Mouse (Mus musculus): Measurements from ENCODE around the gene Cpt1c. TPM values are rescaled to one million over a fixed set of nuclear protein-coding genes. Genes with fewer than 3 reads are reported as not detected.

The Cpt1c gene
- total and polyA plus RNA-seq, 3 experiments: 4.5 to 12.7 (median 10.2) TPM

- H3K9me3 ChIP-seq (replicated peaks; ENCODE audit: low read length): no peaks in the 10 kb centered on the region
- peak overlapping the region; percentile 92; the same call in 1 of the 2 replicates for H3K9ac ChIP-seq (ENCODE audit: insufficient read depth, low read depth)
- TF ChIP-seq CHD1 (IDR thresholded peaks at IDR 0.05; ENCODE audit: low read depth, low read length) (no peak), SMC3 (IDR thresholded peaks at IDR 0.05; ENCODE audit: low read depth, low read length) (no peak), HCFC1 (IDR thresholded peaks at IDR 0.05; ENCODE audit: low read depth, low read length) (no peak), ETS1 (conservative IDR thresholded peaks at IDR 0.05; ENCODE audit: low read depth, low read length) (no peak), CTCF (conservative IDR thresholded peaks at IDR 0.05 in 1 of 2, IDR thresholded peaks at IDR 0.05 in 1 of 2; ENCODE audit: low read depth in 2 of 2, low read length in 2 of 2) (no peak), TCF12 (IDR thresholded peaks at IDR 0.05; ENCODE audit: low read depth, low read length) (no peak), JUN (IDR thresholded peaks at IDR 0.05; ENCODE audit: insufficient read depth, low read depth, low read length) (no peak), JUND (conservative IDR thresholded peaks at IDR 0.05; ENCODE audit: low read depth, low read length) (no peak)
- no peak for DNase-seq (ENCODE audit: extremely low read depth)
- peaks cover 54% of the 10 kb centered on the region for H3K79me2 ChIP-seq (replicated peaks; ENCODE audit: control insufficient read depth, extremely low read depth, insufficient read depth, poor library complexity, severe bottlenecking)
- in situ Hi-C loops (cut with MboI; ENCODE audit: low pct_ligation_motif_present, low pct_unique_long_range_greater_than_20kb, low sequenced_read_pairs) (no loop called here), dilution Hi-C loops (cut with MboI; ENCODE audit: extremely low pct_ligation_motif_present, extremely low pct_unique_long_range_greater_than_20kb, low sequenced_read_pairs) (no loop called here)
- peaks cover 11 to 32% of the 10 kb centered on the region in 2 experiments for H3K4me1 ChIP-seq (ENCODE audit: control insufficient read depth in 1 of 2, insufficient read depth in 2 of 2)
- H3K4me3 ChIP-seq (replicated peaks in 1 of 3; ENCODE audit: low read depth in 2 of 3, low read length in 2 of 3, poor library complexity in 1 of 3): peak overlapping the region in 2 of 3 experiments; percentile 87 to 99
- peak overlapping the region; percentile 60 for H3K4me2 ChIP-seq (ENCODE audit: insufficient read depth, low read depth, poor library complexity, severe bottlenecking)
- H3K36me3 ChIP-seq (replicated peaks in 1 of 2; ENCODE audit: control insufficient read depth in 1 of 2, insufficient read depth in 1 of 2, low read length in 1 of 2): peaks cover 32 to 58% of the 10 kb centered on the region in 2 experiments
- H3K27ac ChIP-seq (ENCODE audit: insufficient read depth, low read depth): peak overlapping the region; percentile 38
- no peaks in the 10 kb centered on the region for H3K27me3 ChIP-seq (replicated peaks)
Observed at GRCm38 (mm10) chr7:44983944-44984832, 9.5 kb upstream of the Cpt1c start.

GRCm38 (mm10) chr7:44983085-44983484, 8.4 kb upstream of the Cpt1c start:
- peaks cover 7 to 23% of the 10 kb centered on the region in 2 experiments for H3K4me1 ChIP-seq (ENCODE audit: control insufficient read depth in 1 of 2, insufficient read depth in 2 of 2)
- H3K79me2 ChIP-seq (replicated peaks; ENCODE audit: control insufficient read depth, extremely low read depth, insufficient read depth, poor library complexity, severe bottlenecking): peaks cover 46% of the 10 kb centered on the region
- H3K9ac ChIP-seq (ENCODE audit: insufficient read depth, low read depth): no peak overlapping the region
- no peaks in the 10 kb centered on the region for H3K27me3 ChIP-seq (replicated peaks)
- dilution Hi-C loops (cut with MboI; ENCODE audit: extremely low pct_ligation_motif_present, extremely low pct_unique_long_range_greater_than_20kb, low sequenced_read_pairs): no loop called here
- in situ Hi-C loops (cut with MboI; ENCODE audit: low pct_ligation_motif_present, low pct_unique_long_range_greater_than_20kb, low sequenced_read_pairs): no loop called here
- H3K27ac ChIP-seq (ENCODE audit: insufficient read depth, low read depth): no peak overlapping the region
- no peak overlapping the region for H3K4me2 ChIP-seq (ENCODE audit: insufficient read depth, low read depth, poor library complexity, severe bottlenecking)
- H3K4me3 ChIP-seq (replicated peaks in 1 of 3; ENCODE audit: low read depth in 2 of 3, low read length in 2 of 3, poor library complexity in 1 of 3): no peak overlapping the region
- peak; percentile 82 for DNase-seq (ENCODE audit: extremely low read depth)
- peak; percentile 63 for TF ChIP-seq SMC3 (IDR thresholded peaks at IDR 0.05; ENCODE audit: low read depth, low read length)
- TF ChIP-seq MEF2A (IDR thresholded peaks at IDR 0.05; ENCODE audit: borderline replicate concordance, low read depth, low read length): 0 out of 2 replicates have a peak, but pooled peaks have one; percentile 16
- TF ChIP-seq ETS1 (conservative IDR thresholded peaks at IDR 0.05; ENCODE audit: low read depth, low read length): no peak
- TF ChIP-seq NELFE (IDR thresholded peaks at IDR 0.05; ENCODE audit: low read depth, low read length): 0 out of 2 replicates have a peak, but pooled peaks have one; percentile 18
- no peak for TF ChIP-seq MYC (IDR thresholded peaks at IDR 0.05; ENCODE audit: low read depth, low read length)
- TF ChIP-seq UBTF (IDR thresholded peaks at IDR 0.05; ENCODE audit: low read depth, low read length): no peak
- no peak for TF ChIP-seq KAT2A (IDR thresholded peaks at IDR 0.05; ENCODE audit: insufficient replicate concordance, low read length)
- TF ChIP-seq SIN3A (IDR thresholded peaks at IDR 0.05; ENCODE audit: low read length): no peak
- no peak for TF ChIP-seq MAFK (IDR thresholded peaks at IDR 0.05; ENCODE audit: insufficient replicate concordance, low read length)
- peak; percentile 89 to 92 for TF ChIP-seq CTCF (conservative IDR thresholded peaks at IDR 0.05 in 1 of 2, IDR thresholded peaks at IDR 0.05 in 1 of 2; ENCODE audit: low read depth in 2 of 2, low read length in 2 of 2)
- 0 out of 2 replicates have a peak, but pooled peaks have one; percentile 7 for TF ChIP-seq BHLHE40 (IDR thresholded peaks at IDR 0.05; ENCODE audit: low read depth, low read length)
- TF ChIP-seq RAD21 (IDR thresholded peaks at IDR 0.05; ENCODE audit: low read depth, low read length): peak; percentile 70
- TF ChIP-seq PAX5 (IDR thresholded peaks at IDR 0.05; ENCODE audit: low read length): no peak
- TF ChIP-seq HCFC1 (IDR thresholded peaks at IDR 0.05; ENCODE audit: low read depth, low read length): no peak
- H3K36me3 ChIP-seq (replicated peaks in 1 of 2; ENCODE audit: control insufficient read depth in 1 of 2, insufficient read depth in 1 of 2, low read length in 1 of 2): peaks cover 41 to 66% of the 10 kb centered on the region in 2 experiments
- no peaks in the 10 kb centered on the region for H3K9me3 ChIP-seq (replicated peaks; ENCODE audit: low read length)

Measured in CH12.LX (cell line).